Mouse (Mus musculus) adrenal gland, adult 2 months (tissue): ENCODE data around the gene Gucy2e. TPM values are rescaled to one million over a fixed set of nuclear protein-coding genes. Genes with fewer than 3 reads are reported as not detected.

Experiments
- DNase-seq: peaks from one replicate; pipeline ENCODE4 v3.0.0; 2021
- long read RNA-seq: library from polyadenylated mRNA; stranded (forward); transcript quantifications from one replicate; pipeline ENCODE4 v2.0.0, GENCODE M21; 2021
- polyA plus RNA-seq: library from polyadenylated mRNA; depleted of rRNA; stranded (reverse); fragments of >200 nt; gene quantifications from 2 replicates; pipeline ENCODE4 v1.2.3, GENCODE M21; 2012; rRNA removed
- total RNA-seq, 2 experiments: library from RNA; stranded (reverse); gene quantifications; 2 replicates each; pipeline ENCODE4 v1.2.3; 2021

Gucy2e gene
- total RNA-seq (not detected), polyA plus RNA-seq (not detected in 2 replicates)
- long read RNA-seq: 0 reads

GRCm38 (mm10) chr11:69236926-69237260, at the start of gene Gucy2e:
Gene Gucy2e (minus strand): TSS chr11:69237036.
- no peak for DNase-seq

GRCm38 (mm10) chr11:69277267-69277666, 40.4 kb upstream of the Gucy2e start:
- DNase-seq: no peak

- DNase-seq: peak; percentile 83
These were observed 39.2 kb upstream of the Gucy2e start for GRCm38 (mm10) chr11:69276081-69276480.

GRCm38 (mm10) chr11:69275650-69276049, 38.8 kb upstream of the Gucy2e start:
- DNase-seq: no peak

- peak; percentile 77 for DNase-seq
These were observed 35.4 kb upstream of the Gucy2e start for GRCm38 (mm10) chr11:69272122-69272740.

- DNase-seq: peak; percentile 80
These were observed 32.7 kb upstream of the Gucy2e start for GRCm38 (mm10) chr11:69269575-69269974.

GRCm38 (mm10) chr11:69268100-69268499, 31.3 kb upstream of the Gucy2e start:
- DNase-seq: no peak

GRCm38 (mm10) chr11:69267341-69267740, 30.5 kb upstream of the Gucy2e start:
- DNase-seq: no peak

- DNase-seq: no peak
These were observed 29.4 kb upstream of the Gucy2e start for GRCm38 (mm10) chr11:69266253-69266652.

- no peak for DNase-seq
These were observed 28.6 kb upstream of the Gucy2e start for GRCm38 (mm10) chr11:69265410-69265809.

- DNase-seq: no peak
These were observed 27.4 kb upstream of the Gucy2e start for GRCm38 (mm10) chr11:69264276-69264675.

- DNase-seq: peak; percentile 55
These were observed 23.3 kb upstream of the Gucy2e start for GRCm38 (mm10) chr11:69260111-69260510.

- DNase-seq: peak; percentile 45
These were observed 21.5 kb upstream of the Gucy2e start for GRCm38 (mm10) chr11:69258287-69258686.

- no peak for DNase-seq
These were observed 21.0 kb upstream of the Gucy2e start for GRCm38 (mm10) chr11:69257807-69258206.

- no peak for DNase-seq
These were observed 20.2 kb upstream of the Gucy2e start for GRCm38 (mm10) chr11:69257072-69257471.

- no peak for DNase-seq
These were observed 18.0 kb upstream of the Gucy2e start for GRCm38 (mm10) chr11:69254808-69255207.

- DNase-seq: no peak
These were observed 16.3 kb upstream of the Gucy2e start for GRCm38 (mm10) chr11:69253131-69253530.

- no peak for DNase-seq
These were observed 15.1 kb upstream of the Gucy2e start for GRCm38 (mm10) chr11:69251953-69252352.

GRCm38 (mm10) chr11:69251135-69251842, 14.5 kb upstream of the Gucy2e start:
- DNase-seq: no peak

- peak; percentile 63 for DNase-seq
These were observed 13.3 kb upstream of the Gucy2e start for GRCm38 (mm10) chr11:69250106-69250505.

- peak; percentile 57 for DNase-seq
These were observed 12.3 kb upstream of the Gucy2e start for GRCm38 (mm10) chr11:69249131-69249530.

- DNase-seq: no peak
These were observed 8.8 kb upstream of the Gucy2e start for GRCm38 (mm10) chr11:69245643-69246042.

- DNase-seq: no peak
These were observed 8.1 kb upstream of the Gucy2e start for GRCm38 (mm10) chr11:69244911-69245310.
